Mouse (Mus musculus): ENCODE measurements around the gene Exoc8.

DNA sequence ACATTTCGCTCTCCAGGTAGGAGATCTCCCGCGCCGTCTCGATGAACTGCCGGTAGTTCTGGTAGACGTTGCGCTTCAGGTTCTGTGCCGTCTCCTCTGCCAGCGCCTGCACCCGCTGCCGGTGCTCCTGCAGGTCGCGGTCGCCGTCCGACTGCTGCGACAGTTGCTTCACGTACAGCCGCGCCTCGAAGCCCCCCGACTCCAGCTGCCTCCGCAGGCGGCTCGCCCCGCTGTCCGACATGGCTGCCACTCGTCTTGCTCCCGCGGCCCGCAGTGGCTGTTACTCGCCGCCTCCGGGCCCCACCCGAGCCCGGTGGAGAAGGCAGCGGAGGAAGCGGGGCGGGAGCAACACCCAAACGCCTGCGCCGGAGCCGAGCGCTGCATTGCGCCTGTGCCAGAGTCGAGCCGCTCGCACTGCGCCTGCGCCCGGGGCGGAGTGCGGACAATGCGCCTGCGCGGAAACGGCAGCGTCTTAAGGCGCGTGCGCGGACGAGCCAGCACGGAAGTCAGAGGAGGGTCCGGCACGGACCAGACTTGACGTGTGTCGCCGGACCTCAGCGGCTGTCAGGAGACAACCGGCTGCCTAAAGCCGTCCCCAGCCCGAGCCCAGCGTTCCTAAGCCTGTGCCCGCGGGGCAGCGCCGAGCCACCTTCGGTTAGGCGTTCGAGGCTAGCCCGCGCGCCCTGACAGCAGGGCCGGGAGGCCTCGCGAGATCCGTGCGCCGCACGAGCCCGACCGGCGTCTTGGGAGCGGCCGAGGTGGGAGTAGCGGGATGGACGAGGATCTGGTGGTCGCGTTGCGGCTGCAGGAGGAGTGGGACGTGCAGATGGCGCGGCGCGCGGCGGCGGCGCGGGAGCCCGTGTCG is at the start of gene Exoc8, which contains the start of gene Sprtn:
- TF ChIP-seq CTCF (IDR thresholded peaks at IDR 0.05; ENCODE audit: low read depth, low read length) (no peak), POLR2A (IDR thresholded peaks at IDR 0.05; ENCODE audit: insufficient read depth, low read length) (peak; percentile 29), EP300 (IDR thresholded peaks at IDR 0.05; ENCODE audit: insufficient read depth, low read depth, low read length) (no peak)

Measured in ES-Bruce4 (cell line).